Mouse (Mus musculus) ES-Bruce4 (cell line): ENCODE measurements around the gene Akr7a5.

Source experiments
- CTCF ChIP-seq: IDR thresholded peaks from one replicate; pipeline ENCODE4 v1.8.1; 2011; ENCODE audit warnings: low read depth, low read length
- EP300 ChIP-seq: IDR thresholded peaks from 2 replicates; pipeline ENCODE4 v1.6.1; 2011; ENCODE audit warnings: low read depth, low read length; ENCODE audit not compliant: insufficient read depth
- POLR2A ChIP-seq: IDR thresholded peaks from one replicate; pipeline ENCODE4 v1.8.1; 2011; ENCODE audit warnings: low read length; ENCODE audit not compliant: insufficient read depth

DNA sequence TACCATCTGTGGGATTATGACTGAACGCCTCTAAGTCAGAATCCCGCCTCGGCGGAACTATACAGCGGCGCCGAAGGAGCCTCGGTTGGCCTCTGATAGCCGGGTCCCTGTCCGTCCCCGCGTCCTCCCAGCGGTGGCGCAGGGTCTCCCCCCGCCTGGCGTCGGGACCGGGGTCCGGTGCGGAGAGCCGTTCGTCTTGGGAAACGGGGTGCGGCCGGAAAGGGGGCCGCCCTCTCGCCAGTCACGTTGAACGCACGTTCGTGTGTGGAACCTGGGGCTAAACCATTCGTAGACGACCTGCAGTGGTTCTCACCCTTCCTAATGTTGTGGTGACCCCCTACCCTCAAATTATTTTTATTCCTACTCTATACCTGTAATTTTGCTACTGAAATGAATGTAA lies 27.6 kb downstream of the Akr7a5 start:
- TF ChIP-seq POLR2A: no peak
- TF ChIP-seq CTCF: no peak
- no peak for TF ChIP-seq EP300
